ENCODE assay signal across 22 mouse cellular contexts in the genomic region with DNA sequence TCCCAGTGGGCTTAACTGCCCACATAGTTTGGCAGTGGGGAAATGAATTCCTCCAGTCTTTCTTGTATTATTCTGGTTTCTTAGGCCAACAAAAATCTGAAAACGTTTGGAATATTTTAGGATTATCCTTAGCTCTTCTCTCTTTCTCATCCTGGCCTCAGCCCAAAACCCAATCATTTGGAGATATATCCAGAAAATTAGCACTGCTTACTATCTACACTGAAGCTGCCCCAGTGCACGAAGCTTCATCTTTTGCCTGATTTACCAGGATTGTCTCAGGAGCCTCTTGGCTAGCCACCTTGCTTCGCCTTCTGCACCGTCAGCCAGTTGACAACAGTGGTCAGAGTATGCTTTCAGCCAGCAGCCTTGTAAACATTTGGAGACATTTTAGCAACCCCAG. TPM values are rescaled to one million over a fixed set of nuclear protein-coding genes. Genes with fewer than 3 reads are reported as not detected.
A peak's percentile ranks its signal among the peaks of the same experiment; 100 is the strongest.
DNase-seq lines count a peak whose midpoint lies in the region; TF ChIP-seq lines count a peak whose summit lies in the region.
"Had no signal": no experiment of that assay in that cellular context is flagged by ENCODE, and none has a peak within 500 bp of the region (broad histone marks: within the 10 kb centered on the region; RNA-seq: fewer than 3 reads in every experiment).

No protein-coding gene starts in this region.

- DNase-seq in cerebellum, adult 2 months = no peak
- DNase-seq in cerebellum, postnatal 25 days = no peak
- no peak for DNase-seq in layer of hippocampus, adult 2 months (ENCODE audit: low spot score in 2 of 2)
- DNase-seq in layer of hippocampus, adult 8-10 months (ENCODE audit: low spot score in 2 of 2) = no peak
- DNase-seq in right cerebral cortex, postnatal 10 days (ENCODE audit: low spot score in 2 of 2) = peak; percentile 55 to 61
- no peak for DNase-seq in right cerebral cortex, postnatal 4 days
- DNase-seq: adrenal gland, adult 8-10 months; adrenal gland, postnatal 14 days; adrenal gland, postnatal 36 days; B cell, adult 2 months; cerebellum, adult 11 months; cerebellum, adult 18-20 months; cerebellum, adult 9-10 months; cerebellum, postnatal 10 days; cerebellum, postnatal 36 days; forebrain, postnatal 0 days had no signal

- TF ChIP-seq POLR2A in cerebellum, adult 2 months (IDR thresholded peaks at IDR 0.05; ENCODE audit: borderline replicate concordance, insufficient read depth, low read length) = no peak

- no peak overlapping the region for H3K4me3 ChIP-seq in cerebellum, adult 2 months (replicated peaks; ENCODE audit: insufficient read depth, low read depth, low read length)
- no peak overlapping the region for H3K4me3 ChIP-seq in layer of hippocampus, adult 2 months
- H3K4me3 ChIP-seq: embryonic facial prominence, embryonic 10.5 days; embryonic facial prominence, embryonic 12.5 days; forebrain, embryonic 13.5 days; forebrain, embryonic 15.5 days had no signal

- H3K4me1 ChIP-seq in cerebellum, adult 2 months (ENCODE audit: control insufficient read depth, insufficient read depth, low read length) = peaks cover 53% of the 10 kb centered on the region
- H3K4me1 ChIP-seq: embryonic facial prominence, embryonic 10.5 days; embryonic facial prominence, embryonic 12.5 days; forebrain, embryonic 13.5 days had no signal

- H3K27ac ChIP-seq in cerebellum, adult 2 months (ENCODE audit: insufficient read depth, low read length) = peak overlapping the region; percentile 62
- peak overlapping the region; percentile 37; the same call in 1 of the 2 replicates for H3K27ac ChIP-seq in layer of hippocampus, adult 2 months
- H3K27ac ChIP-seq: embryonic facial prominence, embryonic 10.5 days; embryonic facial prominence, embryonic 12.5 days; forebrain, embryonic 13.5 days; forebrain, embryonic 15.5 days had no signal

- 11% methylated on average over 4 of the region's 4 CpGs for WGBS in cerebellum, adult 2 months

- TF ChIP-seq CTCF in cerebellum, adult 2 months (IDR thresholded peaks at IDR 0.05; ENCODE audit: borderline replicate concordance, insufficient read depth, low read depth, low read length) = no peak
- TF ChIP-seq CTCF in layer of hippocampus, adult 2 months (conservative IDR thresholded peaks at IDR 0.05) = no peak

- no peaks in the 10 kb centered on the region for H3K27me3 ChIP-seq in cerebellum, adult 2 months (ENCODE audit: control insufficient read depth, insufficient read depth, low read length)
- H3K27me3 ChIP-seq: CH12.LX; embryonic facial prominence, embryonic 12.5 days; forebrain, embryonic 13.5 days; forebrain, embryonic 15.5 days; Patski had no signal

RNA-seq across cellular contexts. Expression of a gene that starts 23.4 kb away (rescaled TPM):
- 24.7 and 26.1 TPM in 2 replicates for polyA plus RNA-seq in cerebellum, adult 2 months (2012; rRNA removed)
- 10 to 100 TPM; 40.3 to 44.6 TPM for total RNA-seq in layer of hippocampus, adult 2 months (2021)
- total RNA-seq in layer of hippocampus, adult 8-10 months (2022) = 10 to 100 TPM; 38.7 to 45.5 (median 40.4) TPM

RNA-seq across cellular contexts. Expression of a gene that starts 27.7 kb away (rescaled TPM):
- polyA plus RNA-seq in cerebellum, adult 2 months (2012; rRNA removed) = 22.5 and 23.3 TPM in 2 replicates
- 10 to 100 TPM; 23.6 to 25.6 TPM for total RNA-seq in layer of hippocampus, adult 2 months (2021)
- total RNA-seq in layer of hippocampus, adult 8-10 months (2022) = 10 to 100 TPM; 20.9 to 26.0 (median 23.8) TPM

Comparison
In these comparisons a context has a peak if more than half of its experiments do, and no peak if none do; other contexts are left out.
1. DNase-seq: peak in right cerebral cortex, postnatal 10 days (2 of 2); none in cerebellum, adult 2 months (0 of 2), cerebellum, postnatal 25 days (0 of 2), layer of hippocampus, adult 2 months (0 of 2), layer of hippocampus, adult 8-10 months (0 of 2) and right cerebral cortex, postnatal 4 days (single experiment).